Mouse (Mus musculus) bone marrow, adult 2 months (tissue): ENCODE measurements around the gene Ctnnbl1.

Experiments
- CTCF ChIP-seq: fragments of 200-500 bp; IDR thresholded peaks from 2 replicates; pipeline ENCODE4 v1.5.1; 2011; ENCODE audit warnings: low read length, control low read depth; ENCODE audit not compliant: control insufficient read depth, insufficient read depth
- POLR2A ChIP-seq: fragments of 200-500 bp; IDR thresholded peaks from 2 replicates; pipeline ENCODE4 v1.6.1; 2011; ENCODE audit warnings: low read depth, mild to moderate bottlenecking, control low read depth, low read length, borderline replicate concordance; ENCODE audit not compliant: control insufficient read depth

GRCm38 (mm10) chr2:157789226-157789625, 52.0 kb downstream of the Ctnnbl1 start:
- no peak for TF ChIP-seq POLR2A
- no peak for TF ChIP-seq CTCF
